Mouse (Mus musculus) megakaryocyte, embryonic 14.5 days (primary cell): ENCODE data around the gene Dkkl1. TPM values are rescaled to one million over a fixed set of nuclear protein-coding genes. Genes with fewer than 3 reads are reported as not detected.

Experiments
- H3K27me3 ChIP-seq: replicated peaks from 2 replicates; pipeline ENCODE3; 2012; ENCODE audit warnings: inconsistent platforms
- H3K36me3 ChIP-seq: replicated peaks from 2 replicates; pipeline ENCODE3; 2012; ENCODE audit warnings: low read length, inconsistent platforms, mixed read lengths
- H3K4me1 ChIP-seq: 2 replicates; pipeline ENCODE4 v1.6.1; 2012; ENCODE audit warnings: inconsistent platforms
- H3K4me3 ChIP-seq: replicated peaks from 2 replicates; pipeline ENCODE3; 2012; ENCODE audit warnings: moderate library complexity, mild to moderate bottlenecking, inconsistent platforms
- H3K9me3 ChIP-seq: 2 replicates; pipeline ENCODE4 v1.6.1; 2012; ENCODE audit warnings: inconsistent platforms
- FLI1 ChIP-seq: IDR thresholded peaks from 2 replicates; pipeline ENCODE4 v1.6.1; 2012; ENCODE audit warnings: low read length, inconsistent platforms, mixed read lengths
- GATA1 ChIP-seq: IDR thresholded peaks from 3 replicates; pipeline ENCODE4 v1.6.1; 2012; ENCODE audit warnings: mixed read lengths, low read length, inconsistent platforms, borderline replicate concordance
- polyA plus RNA-seq: library from polyadenylated mRNA; stranded (reverse); fragments of >175 nt; gene quantifications from 2 replicates; pipeline ENCODE4 v1.2.3, GENCODE M21; 2012; ENCODE audit warnings: low replicate concordance; ENCODE audit not compliant: insufficient read depth

The Dkkl1 gene
- polyA plus RNA-seq, 1 experiment, result 0.60 TPM

DNA sequence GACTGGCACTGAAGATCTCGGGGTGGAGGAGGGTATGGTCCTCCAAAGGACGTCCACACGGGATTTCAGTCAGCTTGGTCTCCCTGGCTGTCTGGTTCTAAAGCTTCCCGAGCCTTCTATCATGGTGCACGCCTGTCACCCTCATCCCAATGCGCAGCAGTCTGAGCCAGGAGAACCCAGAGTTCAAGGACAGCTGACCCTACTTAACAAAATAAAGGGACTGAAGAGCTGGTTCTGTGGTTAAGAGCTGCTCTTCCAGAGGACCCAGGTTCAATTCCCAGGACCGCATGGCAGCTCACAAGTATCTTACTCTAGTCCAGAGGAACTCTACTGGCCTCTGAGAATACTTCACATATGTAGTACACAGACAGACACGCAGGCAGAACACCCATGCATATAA, 17.1 kb upstream of the Dkkl1 start:
- peaks cover 28% of the 10 kb centered on the region for H3K4me1 ChIP-seq
- H3K9me3 ChIP-seq, result no peaks in the 10 kb centered on the region
- H3K27me3 ChIP-seq, result peaks cover 31% of the 10 kb centered on the region
- no peak for TF ChIP-seq GATA1
- no peak for TF ChIP-seq FLI1
- H3K36me3 ChIP-seq, result peaks cover 29% of the 10 kb centered on the region
- H3K4me3 ChIP-seq, result no peak overlapping the region

DNA sequence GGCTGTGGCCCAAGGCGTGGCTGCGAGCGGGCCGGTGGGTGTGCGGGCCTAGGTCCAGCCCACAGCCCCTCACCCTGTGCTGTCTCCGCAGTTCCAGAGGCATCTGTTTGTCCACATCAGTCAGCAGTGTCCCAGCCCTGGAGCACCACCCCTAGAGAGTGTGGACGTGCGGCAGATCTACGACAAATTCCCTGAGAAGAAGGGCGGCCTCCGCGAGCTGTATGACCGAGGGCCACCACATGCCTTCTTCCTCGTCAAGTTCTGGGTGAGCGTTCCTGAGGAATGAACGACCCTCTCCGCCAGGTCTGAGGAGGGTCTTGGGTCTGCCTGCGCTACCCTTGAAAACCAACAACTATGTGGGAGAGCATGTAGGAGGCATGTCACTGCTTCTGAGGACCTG, 16.6 kb upstream of the Dkkl1 start:
- H3K4me3 ChIP-seq, result no peak overlapping the region
- peaks cover 25% of the 10 kb centered on the region for H3K4me1 ChIP-seq
- H3K9me3 ChIP-seq, result no peaks in the 10 kb centered on the region
- peaks cover 32% of the 10 kb centered on the region for H3K27me3 ChIP-seq
- peaks cover 24% of the 10 kb centered on the region for H3K36me3 ChIP-seq
- TF ChIP-seq FLI1 (no peak), GATA1 (no peak)

DNA sequence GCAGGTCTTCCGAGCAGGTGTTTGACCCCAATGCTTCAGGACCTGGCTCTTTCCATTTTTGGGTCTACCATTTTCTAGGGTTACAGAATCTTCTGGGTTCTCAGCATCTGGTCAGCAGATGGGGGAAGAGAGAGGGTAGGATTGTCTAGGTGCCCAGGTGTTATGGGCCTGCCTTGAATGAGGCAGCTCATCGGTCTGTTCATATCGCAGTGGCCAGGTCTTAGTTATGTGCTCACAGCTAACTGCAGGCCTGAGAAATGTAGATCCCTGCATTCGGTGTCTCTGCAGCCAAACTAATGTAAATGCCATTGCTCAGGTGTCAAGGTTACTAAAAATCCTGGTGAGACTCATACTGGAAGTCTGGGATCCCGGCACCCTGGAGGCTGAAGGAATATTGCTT, 14.5 kb upstream of the Dkkl1 start:
- Histone ChIP-seq H3K27me3 (peaks cover 37% of the 10 kb centered on the region), H3K9me3 (no peaks in the 10 kb centered on the region), H3K36me3 (peaks cover 3% of the 10 kb centered on the region), H3K4me3 (no peak overlapping the region), H3K4me1 (peaks cover 24% of the 10 kb centered on the region)
- TF ChIP-seq FLI1 (no peak), GATA1 (no peak)

- Histone ChIP-seq H3K9me3 (no peaks in the 10 kb centered on the region), H3K36me3 (no peaks in the 10 kb centered on the region), H3K4me3 (no peak overlapping the region), H3K27me3 (peaks cover 37% of the 10 kb centered on the region), H3K4me1 (peaks cover 35% of the 10 kb centered on the region)
- TF ChIP-seq GATA1 (no peak), FLI1 (no peak)
Observed at GRCm38 (mm10) chr7:45224826-45225225, 12.9 kb upstream of the Dkkl1 start.

GRCm38 (mm10) chr7:45221680-45222079, 9.7 kb upstream of the Dkkl1 start:
- H3K9me3 ChIP-seq, result no peaks in the 10 kb centered on the region
- H3K27me3 ChIP-seq, result peaks cover 39% of the 10 kb centered on the region
- H3K4me1 ChIP-seq, result peaks cover 47% of the 10 kb centered on the region
- H3K36me3 ChIP-seq, result no peaks in the 10 kb centered on the region
- TF ChIP-seq GATA1 (no peak), FLI1 (no peak)
- H3K4me3 ChIP-seq, result no peak overlapping the region

GRCm38 (mm10) chr7:45216442-45217183, 4.7 kb upstream of the Dkkl1 start:
- H3K4me3 ChIP-seq, result no peak overlapping the region
- no peaks in the 10 kb centered on the region for H3K36me3 ChIP-seq
- TF ChIP-seq FLI1 (no peak), GATA1 (no peak)

GRCm38 (mm10) chr7:45215673-45216441, 3.9 kb upstream of the Dkkl1 start, which contains the start of gene Tead2:
TSS of gene Tead2 (plus strand) at chr7:45215753.
- Histone ChIP-seq H3K4me3 (peak within 1 kb of the TSS; percentile 15), H3K36me3 (no peaks in the 10 kb centered on the region), H3K27me3 (peaks cover 59% of the 10 kb centered on the region), H3K4me1 (peaks cover 54% of the 10 kb centered on the region), H3K9me3 (peaks cover 3% of the 10 kb centered on the region; the same call in 1 of the 2 replicates)
- TF ChIP-seq FLI1 (no peak), GATA1 (no peak)

More at GRCm38 (mm10) chr7:45216442-45217183, 4.7 kb upstream of the Dkkl1 start:
- H3K4me1 ChIP-seq, result peaks cover 54% of the 10 kb centered on the region
- H3K9me3 ChIP-seq, result peaks cover 3% of the 10 kb centered on the region; the same call in 1 of the 2 replicates
- peaks cover 54% of the 10 kb centered on the region for H3K27me3 ChIP-seq

DNA sequence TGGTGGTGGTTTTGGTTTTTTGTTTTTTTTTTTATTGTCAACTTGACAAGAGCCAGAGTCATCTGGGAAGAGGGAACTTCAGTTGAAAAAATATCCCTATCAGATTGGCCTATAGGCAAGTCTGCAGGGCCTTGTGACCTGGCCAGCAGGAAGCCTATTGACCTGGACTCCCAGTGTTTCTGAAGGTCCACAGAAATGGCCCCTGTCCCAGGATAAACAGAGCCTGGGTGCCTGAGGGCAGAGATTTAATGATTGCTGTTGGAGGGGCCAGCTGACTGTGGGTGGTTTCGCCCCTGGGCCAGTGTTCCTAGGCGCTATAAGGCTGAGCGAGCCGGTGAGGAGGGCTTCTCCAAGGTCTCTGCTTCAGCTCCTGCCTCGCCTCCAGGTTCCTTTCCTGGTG, 1.8 kb upstream of the Dkkl1 start:
- no peak overlapping the region for H3K4me3 ChIP-seq
- H3K36me3 ChIP-seq, result no peaks in the 10 kb centered on the region
- H3K27me3 ChIP-seq, result peaks cover 77% of the 10 kb centered on the region
- TF ChIP-seq GATA1 (no peak), FLI1 (no peak)
- peaks cover 6% of the 10 kb centered on the region; the same call in 1 of the 2 replicates for H3K9me3 ChIP-seq
- H3K4me1 ChIP-seq, result peaks cover 33% of the 10 kb centered on the region

GRCm38 (mm10) chr7:45212356-45212755, 409 bp upstream of the Dkkl1 start:
- H3K27me3 ChIP-seq, result peaks cover 76% of the 10 kb centered on the region

DNA sequence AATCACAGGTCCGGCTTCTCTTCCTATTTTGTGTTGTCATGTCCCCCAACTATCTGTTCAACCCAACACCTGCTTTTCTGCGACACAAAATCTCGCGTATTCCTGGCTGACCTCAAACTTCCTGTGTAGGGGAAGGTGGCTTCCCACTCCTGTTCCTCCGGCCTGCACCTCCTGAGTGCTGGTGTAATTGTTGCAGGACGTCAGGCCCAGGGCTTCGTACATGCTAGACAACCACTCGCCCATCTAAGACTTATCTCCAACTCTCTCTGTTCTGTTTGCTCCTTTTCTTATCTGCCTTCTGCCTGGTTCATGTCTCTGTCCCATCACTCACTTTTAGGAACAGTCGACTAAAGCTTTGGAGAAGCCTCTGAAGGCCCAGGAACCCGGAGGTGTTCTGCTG, 877 bp downstream of the Dkkl1 start:
- peaks cover 9% of the 10 kb centered on the region; the same call in 1 of the 2 replicates for H3K9me3 ChIP-seq
- TF ChIP-seq FLI1, result no peak
- no peak for TF ChIP-seq GATA1
- H3K4me3 ChIP-seq, result no peak overlapping the region
- H3K4me1 ChIP-seq, result peaks cover 20% of the 10 kb centered on the region
- peaks cover 69% of the 10 kb centered on the region for H3K27me3 ChIP-seq
- H3K36me3 ChIP-seq, result no peaks in the 10 kb centered on the region

More at GRCm38 (mm10) chr7:45212356-45212755, 409 bp upstream of the Dkkl1 start:
- peaks cover 9% of the 10 kb centered on the region; the same call in 1 of the 2 replicates for H3K9me3 ChIP-seq
- H3K36me3 ChIP-seq, result no peaks in the 10 kb centered on the region
- H3K4me1 ChIP-seq, result peaks cover 32% of the 10 kb centered on the region
- H3K4me3 ChIP-seq, result peak overlapping the region; percentile 50
- TF ChIP-seq FLI1 (no peak), GATA1 (no peak)
